In genomic region chr7:44641887-44642286, GRCm38 (mm10) we compare ENCODE assay signal across 8 mouse cellular contexts. TPM values are rescaled to one million over a fixed set of nuclear protein-coding genes. Genes with fewer than 3 reads are reported as not detected.
A peak's percentile ranks its signal among the peaks of the same experiment; 100 is the strongest.
DNase-seq lines count a peak whose midpoint lies in the region; ATAC-seq and TF ChIP-seq lines count a peak whose summit lies in the region.

No protein-coding gene starts in this region.

- no peaks in the 10 kb centered on the region for H3K9me3 ChIP-seq in limb, embryonic 11.5 days (ENCODE audit: control insufficient read depth, low read length)
- no peaks in the 10 kb centered on the region for H3K9me3 ChIP-seq in limb, embryonic 10.5 days (replicated peaks)

- no peak overlapping the region for H3K9ac ChIP-seq in limb, embryonic 11.5 days (ENCODE audit: low read length)

- peaks cover 44% of the 10 kb centered on the region for H3K27me3 ChIP-seq in limb, embryonic 11.5 days (ENCODE audit: control insufficient read depth, insufficient read depth, low read length)
- H3K27me3 ChIP-seq in limb, embryonic 10.5 days (ENCODE audit: low read depth, poor library complexity, severe bottlenecking), result peaks cover 93% of the 10 kb centered on the region

- H3K4me3 ChIP-seq in limb, embryonic 11.5 days (ENCODE audit: low read depth, low read length), result no peak overlapping the region
- H3K4me3 ChIP-seq in limb, embryonic 10.5 days, result no peak overlapping the region

- TF ChIP-seq POLR2A in brain, embryonic 14.5 days (IDR thresholded peaks at IDR 0.05; ENCODE audit: borderline replicate concordance, extremely low read depth, insufficient read depth, insufficient read length, poor library complexity, severe bottlenecking), result no peak

- DNase-seq in cerebellum, adult 11 months, result peak; percentile 83
- DNase-seq in limb, embryonic 11.5 days (ENCODE audit: low spot score), result peak; percentile 40
- no peak for DNase-seq in limb, embryonic 10.5 days (ENCODE audit: low spot score)
- DNase-seq in brain, embryonic 14.5 days (ENCODE audit: low read depth), result no peak
- DNase-seq in left cerebral cortex, postnatal 4 days, result peak; percentile 49
- peak; percentile 74 for DNase-seq in testis, postnatal 10 days (ENCODE audit: low spot score)
- DNase-seq in urinary bladder, postnatal 36 days (ENCODE audit: low spot score in 2 of 2), result no peak

- no peak overlapping the region for H3K27ac ChIP-seq in limb, embryonic 11.5 days (replicated peaks; ENCODE audit: low read depth, low read length)
- H3K27ac ChIP-seq in limb, embryonic 10.5 days, result no peak overlapping the region

- H3K4me1 ChIP-seq in limb, embryonic 11.5 days (ENCODE audit: control insufficient read depth, insufficient read depth, low read length), result no peaks in the 10 kb centered on the region
- H3K4me1 ChIP-seq in limb, embryonic 10.5 days, result peaks cover 9% of the 10 kb centered on the region; the same call in 1 of the 2 replicates

- intact Hi-C loops in left cerebral cortex, postnatal 4 days (cut with DNase I), result no loop called here

- TF ChIP-seq CTCF in brain, embryonic 14.5 days (IDR thresholded peaks at IDR 0.05; ENCODE audit: borderline replicate concordance, extremely low read depth, insufficient read depth, insufficient read length), result peak; percentile 53

- H3K36me3 ChIP-seq in limb, embryonic 11.5 days (ENCODE audit: control insufficient read depth, insufficient read depth, low read length), result no peaks in the 10 kb centered on the region
- no peaks in the 10 kb centered on the region for H3K36me3 ChIP-seq in limb, embryonic 10.5 days

- 38% methylated on average over 8 of the region's 8 CpGs for WGBS in limb, embryonic 11.5 days
- 30% methylated on average over 8 of the region's 8 CpGs for WGBS in limb, embryonic 10.5 days

- H3K4me2 ChIP-seq in limb, embryonic 11.5 days (ENCODE audit: low read depth, severe bottlenecking), result no peak overlapping the region

- no peak for ATAC-seq in cerebellum, adult (ENCODE audit: insufficient number of reproducible peaks, low FRiP score, low TSS enrichment)
- no peak for ATAC-seq in limb, embryonic 11.5 days (ENCODE audit: insufficient number of reproducible peaks, low FRiP score, low TSS enrichment, low read depth)

RNA-seq across cellular contexts. Expression of gene Myh14, which starts 28.8 kb away (rescaled TPM):
- polyA plus RNA-seq in limb, embryonic 11.5 days (2014; fragmentation: Nextera tagmentation; extraction: Ambion mirVana), result 1.9 and 2.1 TPM in 2 replicates
- 0.63 and 1.8 TPM in 2 replicates for polyA plus RNA-seq in limb, embryonic 10.5 days (2016; fragmentation: Nextera tagmentation; extraction: Ambion mirVana)
- 0.72 and 1.8 TPM in 2 replicates for polyA plus RNA-seq in brain, embryonic 14.5 days (2012; rRNA removed)
- 1 to 10 TPM; 3.0 to 5.7 TPM for total RNA-seq in left cerebral cortex, postnatal 4 days (2021)

RNA-seq across cellular contexts. Expression of gene Kcnc3, which starts 51.4 kb away (rescaled TPM):
- 0.31 and 0.36 TPM in 2 replicates for polyA plus RNA-seq in limb, embryonic 11.5 days (2014; fragmentation: Nextera tagmentation; extraction: Ambion mirVana)
- polyA plus RNA-seq in limb, embryonic 10.5 days (2016; fragmentation: Nextera tagmentation; extraction: Ambion mirVana), result 0.21 and 0.28 TPM in 2 replicates
- 16.6 and 27.2 TPM in 2 replicates for polyA plus RNA-seq in brain, embryonic 14.5 days (2012; rRNA removed)
- 10 to 100 TPM; 31.0 to 33.0 TPM for total RNA-seq in left cerebral cortex, postnatal 4 days (2021)

Comparison
In these comparisons a context has a peak if more than half of its experiments do, and no peak if none do; other contexts are left out.
1. DNase-seq: peak in cerebellum, adult 11 months (single experiment), limb, embryonic 11.5 days (single experiment), left cerebral cortex, postnatal 4 days (single experiment) and testis, postnatal 10 days (single experiment); none in limb, embryonic 10.5 days (single experiment), brain, embryonic 14.5 days (single experiment) and urinary bladder, postnatal 36 days (0 of 2).
2. RNA of gene Kcnc3, which starts 51.4 kb away (polyA plus RNA-seq): 16.6 to 27.2 TPM in brain, embryonic 14.5 days; 0.31 to 0.36 TPM in limb, embryonic 11.5 days and 0.21 to 0.28 TPM in limb, embryonic 10.5 days; every median in the first group is over 10 times any median in the second.